Mouse (Mus musculus) T-helper 2 cell (primary cell): ENCODE measurements at regions not wholly inside any gene's neighbourhood (a gene's known extent, or its start where the extent isn't known, plus 50 kb on each side); places are given as distances from the start of the nearest gene placed in this dataset.

Source experiments
- in situ Hi-C: fragments of 300-600 bp; cut with MboI, MseI; formaldehyde crosslinking; loops from one replicate; pipeline ENCODE4 v1.15.1; 2025; ENCODE audit warnings: high pct_unique_total_duplicates

GRCm38 (mm10) chr1:55888711-55889366 is 483.1 kb downstream of the Plcl1 start:
- in situ Hi-C loops: no loop called here

DNA sequence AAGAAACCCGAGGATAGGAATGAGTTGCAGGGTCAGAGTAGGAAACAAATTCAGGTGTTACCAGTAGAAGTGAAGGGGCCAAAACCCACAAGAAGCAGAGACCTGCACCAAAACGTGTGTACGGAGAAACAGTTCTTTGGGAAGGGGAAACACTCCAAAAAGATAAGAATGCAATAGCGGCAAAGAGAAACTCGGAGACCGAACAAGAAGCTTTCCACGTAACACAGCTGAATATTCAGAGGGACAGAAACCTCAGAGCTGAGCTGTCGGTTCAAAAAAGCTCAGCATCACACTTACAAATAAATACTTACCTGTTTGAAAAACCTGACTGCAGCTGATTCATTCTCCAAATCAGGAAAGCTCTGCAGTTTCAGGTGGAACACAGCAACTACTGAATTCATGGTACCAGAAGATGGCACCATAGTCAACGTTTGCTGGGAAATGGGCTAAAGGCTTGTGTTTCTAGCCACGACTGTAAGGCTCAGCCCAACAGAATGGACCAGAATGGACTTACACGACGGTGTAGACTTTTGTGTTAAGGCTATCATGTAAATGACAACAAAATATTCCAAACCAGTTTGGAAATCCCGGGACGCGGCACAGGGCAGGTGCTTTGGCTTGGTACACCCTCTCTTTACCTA is 484.9 kb downstream of the Plcl1 start:
- in situ Hi-C loops: no loop called here

GRCm38 (mm10) chr1:55891894-55892293 is 486.2 kb downstream of the Plcl1 start:
- in situ Hi-C loops: no loop called here

DNA sequence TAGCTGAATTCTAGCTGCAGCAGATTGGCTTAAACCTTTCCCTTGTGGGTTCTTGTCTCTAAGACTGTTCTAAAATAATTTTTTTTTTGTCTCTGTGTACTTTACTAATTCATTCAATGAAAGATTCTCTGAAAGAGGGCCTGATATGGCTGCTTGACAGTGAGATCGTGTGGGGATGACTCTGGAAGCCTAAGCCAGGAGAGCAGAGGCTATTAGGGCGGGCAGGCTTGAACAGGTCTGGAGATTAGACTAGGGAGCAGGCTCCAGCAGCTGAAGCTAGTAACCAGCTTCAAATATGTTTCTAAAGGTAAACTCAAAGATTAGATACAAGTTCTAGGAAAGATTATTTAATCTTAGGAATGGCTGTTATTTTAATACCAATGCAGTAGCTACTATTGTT is 491.9 kb downstream of the Plcl1 start:
- in situ Hi-C loops: no loop called here

GRCm38 (mm10) chr1:55898031-55898430 is 492.3 kb downstream of the Plcl1 start:
- in situ Hi-C loops: no loop called here

DNA sequence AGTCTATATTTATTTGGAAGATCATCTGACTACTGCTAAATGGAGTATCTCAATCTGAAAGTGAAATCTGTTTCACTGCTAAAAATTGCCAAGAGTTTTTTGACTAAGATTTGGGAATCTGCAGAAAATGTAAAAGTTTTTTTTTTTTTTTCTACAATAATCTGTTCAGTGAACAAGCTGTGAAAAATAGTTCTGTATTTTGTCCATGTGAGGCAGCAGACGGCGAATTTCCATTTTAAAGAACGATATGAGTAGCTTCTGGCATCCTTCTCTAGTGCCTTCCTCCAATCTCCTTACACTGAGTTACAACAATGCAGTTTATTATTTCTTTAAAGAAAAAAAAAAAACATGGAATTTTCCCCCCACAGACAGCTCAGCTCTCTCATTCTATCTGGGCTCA is 494.3 kb downstream of the Plcl1 start:
- in situ Hi-C loops: no loop called here

GRCm38 (mm10) chr1:55903177-55903576 is 497.5 kb downstream of the Plcl1 start:
- in situ Hi-C loops: no loop called here

- in situ Hi-C loops: no loop called here
Observed at GRCm38 (mm10) chr1:55904571-55904970, 498.9 kb downstream of the Plcl1 start.

DNA sequence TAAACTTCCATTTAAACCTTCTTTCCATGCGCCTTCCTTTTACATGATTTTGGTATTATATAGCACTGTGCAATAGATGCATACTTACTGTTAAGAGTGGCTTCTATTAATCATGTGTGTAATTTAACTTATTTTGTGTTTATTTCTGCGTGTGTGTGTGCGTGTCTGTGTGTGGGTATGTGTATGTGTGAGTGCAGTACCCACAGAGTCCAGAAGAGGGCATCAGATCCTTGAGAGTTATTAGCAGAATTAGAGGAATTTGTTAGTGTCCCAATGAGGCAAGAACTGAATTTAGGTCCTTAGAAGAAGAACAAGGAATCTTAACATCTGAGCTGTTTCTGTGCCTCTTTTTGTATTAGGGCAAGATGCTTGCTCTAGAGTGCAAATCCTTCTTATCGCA is 499.5 kb downstream of the Plcl1 start:
- in situ Hi-C loops: no loop called here

- in situ Hi-C loops: no loop called here
Observed at GRCm38 (mm10) chr1:55910024-55910423, 504.3 kb downstream of the Plcl1 start.

DNA sequence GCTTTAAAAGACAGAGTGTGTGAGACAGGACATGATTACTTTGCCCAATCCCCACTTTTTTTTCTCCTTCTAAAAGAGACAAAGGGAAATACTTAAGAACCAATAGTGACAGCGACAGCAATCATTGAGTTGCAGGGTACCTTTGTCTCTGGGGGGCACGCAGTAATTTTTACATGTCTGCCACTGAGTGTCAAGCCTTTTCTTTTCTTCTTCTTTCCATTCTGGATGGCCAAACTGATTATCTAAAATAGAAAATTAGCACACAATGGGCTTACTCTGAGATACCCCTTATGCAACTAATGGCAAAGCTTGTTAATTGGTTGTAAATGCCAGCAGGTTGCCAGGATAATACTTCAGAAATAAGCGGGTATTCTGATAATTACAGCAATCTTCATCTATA is 508.6 kb downstream of the Plcl1 start:
- in situ Hi-C loops: no loop called here

DNA sequence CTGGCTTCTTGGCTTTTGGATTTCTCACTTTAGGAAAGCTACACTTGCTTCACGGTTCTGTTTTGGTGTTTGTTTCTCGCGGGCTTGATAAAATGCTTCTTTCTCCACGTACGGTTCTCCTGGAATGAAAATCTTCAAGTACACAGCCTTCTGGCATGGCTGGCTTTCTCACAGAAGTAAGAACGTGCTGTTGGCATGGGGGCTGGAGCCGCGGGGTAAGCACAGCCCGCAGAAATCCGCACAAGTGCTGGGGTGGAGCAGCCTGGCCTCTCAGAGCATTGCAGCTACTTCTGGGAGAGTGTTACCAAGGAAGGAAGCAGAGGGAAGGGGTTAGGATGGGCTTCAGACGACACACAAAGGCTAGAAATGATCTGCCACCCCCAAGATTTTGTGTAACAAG is 510.2 kb downstream of the Plcl1 start:
- in situ Hi-C loops: no loop called here

DNA sequence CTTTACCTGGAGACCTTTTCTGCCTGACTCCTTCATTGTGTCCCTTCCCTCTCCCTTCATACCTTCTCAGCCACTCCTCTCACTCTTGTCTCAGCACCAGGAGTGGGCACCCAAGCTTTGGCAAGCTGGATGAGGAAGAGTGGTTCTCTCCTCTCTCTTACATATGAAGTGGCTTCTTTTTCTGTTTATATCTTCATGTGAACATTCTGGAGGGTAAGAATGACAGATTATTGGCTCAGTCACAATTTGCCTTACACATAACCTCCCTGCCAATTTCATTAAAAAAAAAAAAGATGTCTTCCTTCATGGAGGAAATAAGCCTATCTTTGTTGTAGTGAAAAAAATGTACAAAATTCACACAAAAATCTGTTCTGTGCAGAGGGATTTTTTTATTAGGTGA is 513.8 kb downstream of the Plcl1 start:
- in situ Hi-C loops: no loop called here

GRCm38 (mm10) chr1:55946786-55947549 is 541.2 kb downstream of the Plcl1 start:
- in situ Hi-C loops: no loop called here

GRCm38 (mm10) chr1:55947618-55948283 is 542.0 kb downstream of the Plcl1 start:
- in situ Hi-C loops: no loop called here

DNA sequence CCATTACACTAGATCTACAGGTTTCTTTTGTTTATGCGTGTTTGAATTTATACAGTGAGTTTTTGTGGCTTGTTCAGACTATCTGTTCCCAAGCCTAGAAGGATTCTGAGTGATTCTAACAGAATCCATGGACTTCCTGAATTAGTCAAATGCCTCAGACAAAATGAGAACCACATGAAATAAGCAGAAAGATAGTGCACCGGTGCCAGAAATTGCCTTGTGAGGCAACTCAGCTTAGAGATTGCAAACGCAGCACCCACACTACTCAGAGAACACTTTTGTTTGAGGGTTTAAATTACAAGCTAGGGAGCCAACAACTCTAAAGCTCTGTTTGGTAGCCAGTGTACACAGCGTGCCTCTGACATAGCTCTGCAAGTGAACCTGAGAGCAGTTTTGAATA is 543.9 kb downstream of the Plcl1 start:
- in situ Hi-C loops: no loop called here

DNA sequence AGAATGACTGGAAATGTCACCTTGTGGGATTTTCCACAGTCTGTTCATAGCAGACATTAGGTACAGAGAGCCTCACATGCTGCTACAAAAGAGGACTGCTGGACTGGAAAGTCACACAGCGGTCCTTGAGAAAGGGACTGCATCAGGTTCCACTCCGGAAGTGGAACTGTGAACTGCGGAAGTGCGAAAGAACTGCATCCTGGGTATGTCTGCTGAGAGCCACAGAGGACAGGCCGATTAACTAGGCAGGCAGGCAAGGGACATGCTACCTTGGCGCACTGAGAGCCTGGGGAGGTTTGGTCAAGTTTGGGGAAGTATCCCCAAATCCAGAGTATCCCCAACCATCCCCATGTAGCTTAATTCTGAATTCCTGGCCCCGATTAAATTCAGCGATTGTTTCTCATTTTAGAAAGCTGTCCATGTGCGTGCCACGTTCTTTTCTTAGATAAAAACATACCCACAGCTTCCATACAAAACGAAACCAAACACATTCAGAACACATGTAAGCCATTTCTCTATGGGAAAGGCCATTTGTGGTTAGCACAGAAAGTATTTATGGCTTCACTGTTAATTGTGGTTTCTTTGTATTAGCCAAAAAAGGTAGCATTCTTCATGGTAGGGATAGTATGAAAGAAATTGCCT is 552.2 kb downstream of the Plcl1 start:
- in situ Hi-C loops: no loop called here

GRCm38 (mm10) chr1:55960291-55960690 is 554.6 kb downstream of the Plcl1 start:
- in situ Hi-C loops: no loop called here

GRCm38 (mm10) chr1:55963867-55964266 is 558.1 kb downstream of the Plcl1 start:
- in situ Hi-C loops: no loop called here

GRCm38 (mm10) chr1:55966273-55966672 is 560.6 kb downstream of the Plcl1 start:
- in situ Hi-C loops: no loop called here

- in situ Hi-C loops: no loop called here
Observed at GRCm38 (mm10) chr1:55967869-55968268, 562.1 kb downstream of the Plcl1 start.

DNA sequence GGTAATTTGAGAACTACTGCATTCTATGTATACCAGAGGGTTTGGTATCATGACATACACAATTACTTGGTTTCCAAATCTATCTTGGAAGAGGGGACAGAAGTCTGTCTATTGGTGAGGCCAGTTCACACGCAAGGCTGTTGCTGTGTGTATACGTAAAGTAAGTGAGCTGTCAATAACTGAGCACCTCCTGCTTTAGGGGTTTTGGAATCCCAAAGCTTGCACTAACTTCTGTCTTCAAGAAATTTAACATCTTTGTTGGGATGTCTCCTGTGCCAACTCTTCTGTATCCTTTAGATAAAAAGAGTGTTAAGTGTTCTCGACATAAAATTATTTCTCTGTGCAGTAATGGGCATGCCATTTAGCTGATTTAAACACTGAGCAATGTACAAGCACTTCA is 572.1 kb downstream of the Plcl1 start:
- in situ Hi-C loops: no loop called here
